Mouse (Mus musculus): ENCODE data around the gene Otud5.
A peak's percentile ranks its signal among the peaks of the same experiment; 100 is the strongest.
"Not testable (repeated sequence)": the region's sequence is repeated elsewhere in the genome, so short reads cannot be mapped to it uniquely, and the experiment has no call there.

Gene Otud5

DNA sequence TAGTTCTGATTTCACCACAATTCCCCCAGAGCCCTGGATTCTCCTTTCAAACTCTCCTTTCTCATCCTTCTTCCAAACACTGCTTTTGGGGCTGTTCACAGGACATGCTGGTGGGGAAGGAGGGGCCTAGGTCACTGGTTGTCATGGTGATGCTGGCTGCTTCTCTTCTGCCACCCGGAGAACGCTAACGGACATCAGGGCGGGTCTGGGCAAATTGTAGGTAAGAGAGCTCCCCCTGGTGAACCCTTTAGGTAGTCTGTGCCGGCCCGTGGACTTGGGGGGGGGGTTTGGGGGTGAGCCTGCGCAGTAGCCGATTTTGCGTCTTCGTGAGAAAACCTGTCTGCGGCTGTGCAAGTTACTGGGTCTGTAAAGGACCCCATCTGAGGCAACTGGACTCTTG, 38.7 kb downstream of the Otud5 start:
- DNase-seq (ENCODE audit: low read depth, low spot score), result no peak

DNA sequence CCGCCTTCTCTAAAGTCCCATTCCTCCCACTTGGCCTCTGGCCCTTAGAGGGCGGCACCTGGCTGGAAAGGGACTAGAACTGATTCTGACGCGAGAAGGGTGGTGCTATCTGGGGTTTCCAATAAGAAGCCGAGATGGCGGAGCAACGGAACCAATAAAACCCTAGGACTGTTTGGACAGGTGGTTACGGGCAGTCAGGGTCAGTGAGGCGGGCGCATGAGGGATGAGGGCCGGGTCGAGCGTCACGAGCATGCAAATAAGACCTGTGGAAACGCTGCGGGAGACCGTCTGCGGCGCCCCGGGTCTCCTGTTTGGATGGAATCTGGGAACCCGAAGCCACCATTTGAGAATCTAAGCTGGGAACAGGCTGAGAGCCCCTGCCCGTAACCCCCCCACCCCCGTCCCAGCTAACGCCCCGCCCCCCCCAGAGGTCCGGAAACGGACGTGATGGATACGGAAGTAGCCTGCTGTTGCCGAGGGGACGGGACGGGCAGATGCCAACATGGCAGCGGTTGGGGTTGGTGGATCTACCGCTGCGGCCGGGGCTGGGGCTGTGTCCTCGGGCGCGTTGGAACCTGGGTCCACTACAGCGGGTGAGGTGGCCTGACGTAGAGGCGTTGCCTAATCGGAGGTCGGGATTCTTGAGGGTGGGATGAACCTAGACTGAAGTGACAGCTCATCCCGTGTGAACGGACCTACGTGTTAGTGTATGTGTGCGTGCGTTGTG, 42.8 kb downstream of the Otud5 start, which contains the start of gene Slc35a2:
Gene Slc35a2 (plus strand): TSS at position 188 of the 727 bp plus-strand sequence.
- peak; percentile 78 for DNase-seq (ENCODE audit: low read depth, low spot score)

DNA sequence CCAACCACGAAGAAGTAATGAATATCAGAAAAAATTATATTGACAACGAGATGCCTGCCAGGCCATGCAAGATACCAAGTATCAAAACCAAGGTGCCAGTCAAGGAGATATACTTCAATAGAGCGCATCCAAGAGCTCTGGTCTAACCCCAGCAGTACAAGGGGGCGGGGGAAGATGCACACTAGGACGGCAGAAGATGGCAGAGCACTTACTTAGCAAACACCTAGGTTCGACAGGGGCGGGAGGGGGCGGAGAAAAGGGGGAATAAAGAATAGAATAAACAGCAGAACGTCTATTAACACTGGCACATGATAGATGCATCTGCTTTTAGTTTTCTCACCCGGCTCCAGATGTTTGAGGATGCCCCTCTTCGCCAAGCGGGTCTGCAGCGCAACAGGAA, 57.0 kb downstream of the Otud5 start:
- DNase-seq (ENCODE audit: low read depth, low spot score), result no peak

DNA sequence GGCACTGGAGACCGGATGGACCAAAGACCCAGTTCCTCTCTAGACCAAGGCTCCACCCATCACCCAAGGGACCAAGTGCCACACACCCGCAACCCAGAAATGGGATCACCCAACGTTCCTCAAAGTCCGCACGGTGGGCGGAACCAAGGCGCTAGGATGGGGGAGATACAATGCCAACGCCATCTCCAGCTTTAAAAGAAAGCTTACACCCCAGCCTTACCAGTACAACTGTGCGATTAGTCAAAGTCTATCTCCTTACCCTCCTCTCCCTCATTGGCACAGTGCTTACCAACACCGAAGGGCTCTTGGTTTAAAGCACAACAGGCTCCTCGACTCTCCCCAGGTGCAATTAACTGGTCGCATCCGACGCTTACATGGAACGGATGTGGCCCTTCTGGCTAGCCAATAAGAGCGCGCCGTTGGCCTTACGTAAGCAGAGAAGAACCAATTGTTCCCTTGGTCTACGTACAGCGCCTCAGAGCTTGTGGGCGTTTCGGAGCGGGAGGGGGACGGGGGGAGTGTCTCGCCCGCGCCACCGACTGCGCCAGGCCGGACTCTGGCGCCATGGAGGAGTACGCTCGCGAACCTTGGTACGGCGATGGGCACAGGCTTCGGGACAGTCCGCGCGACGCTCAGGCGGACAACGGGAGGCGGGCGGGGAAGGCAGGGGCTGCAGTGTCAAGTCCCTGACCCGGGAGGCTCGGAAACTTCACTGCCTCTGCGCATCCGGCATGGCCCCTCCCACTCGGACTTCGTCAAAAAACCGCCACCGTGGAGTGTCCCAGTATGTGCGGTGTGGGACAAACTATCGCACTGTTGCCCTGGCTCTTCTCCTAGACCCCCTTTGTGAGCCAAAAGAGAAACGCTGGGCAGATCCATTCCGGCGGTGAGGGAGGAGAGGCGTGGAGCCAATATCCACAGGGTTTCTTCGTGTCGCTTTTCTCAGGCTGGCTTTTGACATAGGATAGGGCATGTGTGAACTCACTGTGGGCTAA, 58.0 kb downstream of the Otud5 start, which contains the start of the genes Pqbp1 and Timm17b:
Gene Pqbp1 (minus strand): TSS at position 390 of the 995 bp plus-strand sequence.
Gene Timm17b (plus strand): TSS at position 478 of the 995 bp plus-strand sequence.
- DNase-seq (ENCODE audit: low read depth, low spot score), result peak; percentile 83

DNA sequence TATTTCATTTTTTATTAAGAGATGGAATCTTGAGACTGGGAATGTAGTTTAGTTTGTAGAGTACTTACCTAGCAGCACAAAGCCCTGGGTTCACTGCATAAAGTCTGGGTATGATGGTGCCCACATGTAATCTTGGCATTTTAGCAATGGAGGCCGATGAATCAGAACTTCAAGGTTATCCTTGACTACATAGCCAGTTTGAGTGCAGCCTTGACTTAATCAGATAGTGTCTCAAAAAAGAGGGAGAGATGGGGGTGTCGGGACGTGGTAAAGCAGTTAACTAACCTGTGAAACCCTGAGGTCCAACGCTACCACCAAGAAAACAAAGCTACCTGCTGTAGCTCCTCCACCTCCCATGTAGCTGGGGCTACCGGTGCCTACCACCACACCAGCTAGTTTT, 63.3 kb downstream of the Otud5 start:
- no peak for DNase-seq (ENCODE audit: low read depth, low spot score)

DNA sequence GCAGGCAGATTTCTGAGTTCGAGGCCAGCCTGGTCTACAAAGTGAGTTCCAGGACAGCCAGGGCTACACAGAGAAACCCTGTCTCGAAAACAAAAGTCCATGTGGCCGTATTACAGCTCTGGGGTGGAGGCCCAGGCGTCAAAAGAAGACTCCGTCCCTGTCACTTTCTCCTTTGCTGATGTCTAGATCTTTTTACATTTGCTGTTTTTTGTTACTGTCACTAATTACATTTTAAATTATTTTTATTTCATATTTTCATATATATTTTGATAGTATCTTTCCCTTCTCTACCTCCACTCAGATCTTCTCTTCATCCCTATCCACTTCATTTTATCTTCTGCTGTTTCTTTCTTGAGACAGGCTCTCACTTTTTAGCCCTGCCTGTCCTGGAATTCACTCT, 66.6 kb downstream of the Otud5 start, which contains the start of gene Gm10491:
Gene Gm10491 (minus strand): TSS at position 101 of the 400 bp plus-strand sequence.
- no peak for DNase-seq (ENCODE audit: low read depth, low spot score)

DNA sequence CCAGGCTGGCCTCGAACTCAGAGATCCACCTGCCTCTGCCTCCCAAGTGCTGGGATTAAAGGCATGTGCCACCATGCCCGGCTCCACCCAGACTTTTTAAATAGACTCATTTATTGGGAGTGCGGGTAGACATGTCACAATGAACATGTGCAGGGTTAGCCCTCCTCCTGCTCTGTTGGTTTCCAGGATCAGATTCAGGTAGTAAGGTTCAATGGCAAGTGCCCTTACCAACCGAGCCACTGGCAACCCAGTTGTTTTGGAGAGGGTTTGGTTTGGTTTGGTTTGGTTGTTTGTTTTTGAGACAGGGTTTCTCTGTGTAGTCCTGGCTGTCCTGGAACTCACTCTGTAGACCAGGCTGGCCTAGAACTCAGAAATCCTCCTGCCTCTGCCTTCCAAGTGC, 68.1 kb downstream of the Otud5 start, which contains the start of gene Gm10490:
Gene Gm10490 (plus strand): TSS at position 301 of the 400 bp plus-strand sequence.
- DNase-seq (ENCODE audit: low read depth, low spot score), result not testable (repeated sequence)

DNA sequence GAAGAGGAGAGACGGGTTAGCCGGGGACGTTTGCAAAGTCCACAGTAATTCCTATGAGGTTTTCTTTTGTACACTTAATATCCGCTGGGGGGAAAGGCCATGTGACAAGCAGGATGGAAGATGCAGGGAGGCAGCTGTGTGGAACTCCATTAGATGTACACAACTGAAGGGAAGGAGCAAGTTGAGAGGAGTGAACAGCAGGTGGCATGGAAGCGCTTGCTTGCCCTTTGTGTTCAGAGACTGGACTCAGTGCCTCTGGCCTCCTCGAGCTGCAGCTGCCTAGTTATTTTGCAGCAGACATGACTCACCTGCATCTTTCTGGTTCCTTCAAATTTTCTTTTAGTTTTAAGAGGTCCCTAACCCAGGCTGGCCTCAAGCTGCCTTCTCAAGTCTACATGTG, 69.3 kb downstream of the Otud5 start:
- no peak for DNase-seq (ENCODE audit: low read depth, low spot score)

DNA sequence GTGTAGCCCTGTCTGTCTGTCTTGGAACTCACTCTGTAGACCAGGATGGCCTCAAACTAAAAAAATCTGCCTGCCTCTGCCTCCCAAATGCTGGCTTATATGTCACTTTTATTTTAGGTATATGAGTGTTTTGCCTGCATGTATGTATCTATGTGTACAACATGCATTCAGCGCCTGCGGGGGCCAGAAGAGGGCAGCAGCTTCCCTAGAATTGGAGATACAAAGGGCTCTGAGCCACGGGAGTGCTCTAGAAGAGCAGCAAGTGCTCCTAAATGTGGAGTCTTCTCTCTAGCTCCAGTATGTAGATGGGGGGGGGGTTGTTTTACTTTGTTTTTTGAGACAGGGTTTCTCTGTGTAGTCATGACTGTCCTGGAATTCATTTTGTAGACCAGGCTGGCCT, 74.5 kb downstream of the Otud5 start:
- DNase-seq (ENCODE audit: low read depth, low spot score), result not testable (repeated sequence)

DNA sequence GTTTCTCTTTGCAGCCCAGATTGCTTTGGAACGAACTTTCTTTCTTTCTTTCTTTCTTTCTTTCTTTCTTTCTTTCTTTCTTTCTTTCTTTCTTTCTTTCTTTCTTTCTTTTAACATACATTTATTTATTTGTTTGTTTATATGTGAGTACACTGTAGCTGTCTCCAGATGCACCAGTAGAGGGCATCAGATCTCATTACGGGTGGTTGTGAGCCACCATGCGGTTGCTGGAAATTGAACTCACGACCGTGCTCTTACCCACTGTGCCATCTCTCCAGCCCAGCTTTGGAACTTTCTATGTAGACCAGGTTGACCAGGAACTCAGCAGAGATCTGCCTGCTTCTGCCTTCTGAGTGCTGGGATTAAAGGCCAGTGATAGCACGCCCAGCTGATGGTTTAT, 76.8 kb downstream of the Otud5 start:
- DNase-seq (ENCODE audit: low read depth, low spot score), result not testable (repeated sequence)

DNA sequence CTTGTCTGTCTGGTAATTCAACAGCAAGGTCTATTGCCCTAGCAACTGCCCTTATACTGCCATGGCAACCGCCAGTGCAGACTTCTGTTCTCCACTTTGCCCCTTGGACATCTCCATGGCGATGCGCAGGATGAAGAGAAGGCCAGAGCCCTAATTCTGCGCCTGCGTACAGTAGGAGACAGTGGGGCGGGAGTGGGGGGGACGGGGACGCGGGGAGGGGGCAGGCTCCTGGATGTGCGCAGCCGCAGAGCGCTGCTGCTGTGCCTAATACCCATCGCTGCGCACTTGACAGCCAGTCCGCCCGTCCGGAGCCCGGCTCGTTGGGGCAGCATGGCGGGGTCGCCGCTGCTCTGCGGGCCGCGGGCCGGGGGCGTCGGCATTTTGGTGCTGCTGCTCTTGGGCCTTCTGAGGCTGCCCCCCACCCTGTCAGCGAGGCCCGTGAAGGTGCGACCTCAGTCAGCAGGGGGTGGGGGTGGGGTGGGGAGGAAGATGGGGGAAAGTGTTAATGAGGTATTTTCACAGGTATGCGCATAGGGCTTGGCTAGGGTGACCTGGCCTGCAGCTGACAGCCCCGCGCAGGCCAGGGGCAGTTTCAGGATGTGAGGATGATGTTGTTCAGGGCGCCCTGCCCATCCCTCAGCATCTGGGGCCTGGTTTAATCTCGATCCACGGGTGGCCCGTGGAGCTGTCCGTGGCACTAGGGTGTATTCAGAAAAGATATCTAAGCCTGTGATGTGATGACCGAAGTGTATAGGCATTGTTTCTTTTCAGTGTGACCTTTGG, 78.6 kb downstream of the Otud5 start, which contains the start of gene Pcsk1n:
Gene Pcsk1n (plus strand): TSS at position 222 of the 783 bp plus-strand sequence.
- DNase-seq (ENCODE audit: low read depth, low spot score), result peak; percentile 48

DNA sequence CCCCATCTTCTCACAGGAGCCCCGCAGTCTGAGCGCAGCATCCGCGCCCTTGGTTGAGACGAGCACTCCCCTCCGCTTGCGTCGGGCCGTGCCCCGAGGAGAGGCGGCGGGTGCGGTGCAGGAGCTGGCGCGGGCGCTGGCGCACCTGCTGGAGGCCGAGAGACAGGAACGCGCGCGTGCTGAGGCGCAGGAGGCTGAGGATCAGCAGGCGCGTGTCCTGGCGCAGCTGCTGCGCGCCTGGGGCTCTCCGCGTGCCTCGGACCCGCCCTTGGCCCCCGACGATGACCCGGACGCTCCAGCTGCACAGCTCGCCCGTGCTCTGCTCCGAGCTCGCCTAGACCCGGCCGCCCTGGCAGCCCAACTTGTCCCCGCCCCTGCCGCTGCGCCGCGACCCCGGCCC, 80.9 kb downstream of the Otud5 start:
- no peak for DNase-seq (ENCODE audit: low read depth, low spot score)

Data from retina, postnatal 7 days (tissue).